Mouse (Mus musculus) forebrain, embryonic 10.5 days (tissue): Measurements from ENCODE around the gene Cldn9. TPM values are rescaled to one million over a fixed set of nuclear protein-coding genes. Genes with fewer than 3 reads are reported as not detected.

ENCODE experiments used
- DNase-seq: peaks from one replicate; pipeline ENCODE4 v3.0.0-alpha.2; 2017; ENCODE audit warnings: low spot score; ENCODE audit errors: extremely low spot score
- H3K27ac ChIP-seq: fragments of 300-500 bp; sonication (generic); 2 replicates; pipeline ENCODE4 v1.5.1; 2016; ENCODE audit warnings: mild to moderate bottlenecking
- H3K27me3 ChIP-seq: fragments of 300-500 bp; sonication (generic); 2 replicates; pipeline ENCODE4 v1.6.1; 2016; ENCODE audit warnings: mild to moderate bottlenecking; ENCODE audit not compliant: poor library complexity, severe bottlenecking
- H3K36me3 ChIP-seq: fragments of 300-500 bp; sonication (generic); replicated peaks from 2 replicates; pipeline ENCODE4 v1.6.1; 2016; ENCODE audit warnings: mild to moderate bottlenecking, moderate library complexity
- H3K4me1 ChIP-seq: fragments of 300-500 bp; sonication (generic); 2 replicates; pipeline ENCODE4 v1.6.1; 2016
- H3K4me3 ChIP-seq: fragments of 300-500 bp; sonication (generic); 2 replicates; pipeline ENCODE4 v1.5.1; 2016; ENCODE audit warnings: mild to moderate bottlenecking, moderate library complexity
- H3K9me3 ChIP-seq: fragments of 300-500 bp; sonication (generic); 2 replicates; pipeline ENCODE4 v1.6.1; 2016; ENCODE audit warnings: mild to moderate bottlenecking, moderate library complexity
- WGBS: fragments of 180-500 bp; shearing (Covaris S2); methylation state at CpG from one replicate; pipeline ENCODE4 v1.1.7; 2016; 5-methylcytosine and 5-hydroxymethylcytosine counted together
- polyA plus RNA-seq: library from polyadenylated mRNA; unstranded; fragments of >200 nt; fragmentation: Nextera tagmentation; extraction: Ambion mirVana; gene quantifications from 2 replicates; pipeline ENCODE4 v1.2.1, GENCODE M21; 2016

Gene Cldn9
- polyA plus RNA-seq, 1 experiment from 2014 or later: 10.1 TPM

- DNase-seq: no peak
- whole genome bisulfite sequencing: 83% methylated on average over 9 of the region's 9 CpGs
- Histone ChIP-seq H3K27me3 (peaks cover 55% of the 10 kb centered on the region), H3K4me3 (no peak overlapping the region), H3K36me3 (no peaks in the 10 kb centered on the region), H3K9me3 (no peaks in the 10 kb centered on the region), H3K27ac (no peak overlapping the region), H3K4me1 (peaks cover 25% of the 10 kb centered on the region)
Measured at GRCm38 (mm10) chr17:23703301-23703700, 19.5 kb upstream of the Cldn9 start.

- WGBS: 0% methylated on average over 25 of the region's 28 CpGs
- H3K27me3 ChIP-seq: peaks cover 71% of the 10 kb centered on the region
Measured at GRCm38 (mm10) chr17:23700079-23700478, 16.3 kb upstream of the Cldn9 start.

GRCm38 (mm10) chr17:23699131-23700077 lies 15.6 kb upstream of the Cldn9 start:
- H3K27ac ChIP-seq: peak overlapping the region; percentile 51; the same call in 1 of the 2 replicates
- no peak for DNase-seq

More at GRCm38 (mm10) chr17:23700079-23700478, 16.3 kb upstream of the Cldn9 start:
- H3K9me3 ChIP-seq: no peaks in the 10 kb centered on the region
- H3K27ac ChIP-seq: peak overlapping the region; percentile 51; the same call in 1 of the 2 replicates
- DNase-seq: peak; percentile 87
- H3K4me1 ChIP-seq: peaks cover 31% of the 10 kb centered on the region
- no peaks in the 10 kb centered on the region for H3K36me3 ChIP-seq
- peak overlapping the region; percentile 77 for H3K4me3 ChIP-seq

GRCm38 (mm10) chr17:23695801-23696200 lies 12.0 kb upstream of the Cldn9 start:
- 5% methylated on average over 3 of the region's 3 CpGs for WGBS
- H3K9me3 ChIP-seq: no peaks in the 10 kb centered on the region
- H3K36me3 ChIP-seq: no peaks in the 10 kb centered on the region
- peaks cover 32% of the 10 kb centered on the region for H3K4me1 ChIP-seq
- no peak overlapping the region for H3K4me3 ChIP-seq
- no peak overlapping the region for H3K27ac ChIP-seq
- DNase-seq: no peak
- H3K27me3 ChIP-seq: peaks cover 46% of the 10 kb centered on the region

More at GRCm38 (mm10) chr17:23699131-23700077, 15.6 kb upstream of the Cldn9 start:
- H3K9me3 ChIP-seq: no peaks in the 10 kb centered on the region
- H3K4me1 ChIP-seq: peaks cover 32% of the 10 kb centered on the region
- under 1% methylated on average over 88 of the region's 101 CpGs for WGBS
- H3K4me3 ChIP-seq: peak overlapping the region; percentile 77
- H3K36me3 ChIP-seq: no peaks in the 10 kb centered on the region
- H3K27me3 ChIP-seq: peaks cover 68% of the 10 kb centered on the region

GRCm38 (mm10) chr17:23694491-23694890 lies 10.7 kb upstream of the Cldn9 start:
- peaks cover 23% of the 10 kb centered on the region for H3K4me1 ChIP-seq

GRCm38 (mm10) chr17:23683226-23683625 lies 600 bp downstream of the Cldn9 start:
- Histone ChIP-seq H3K27ac (peak overlapping the region; percentile 66), H3K36me3 (no peaks in the 10 kb centered on the region), H3K27me3 (peaks cover 68% of the 10 kb centered on the region), H3K4me3 (peak overlapping the region; percentile 40), H3K9me3 (no peaks in the 10 kb centered on the region), H3K4me1 (peaks cover 42% of the 10 kb centered on the region)
- WGBS: 34% methylated on average over 15 of the region's 15 CpGs
- DNase-seq: no peak

More at GRCm38 (mm10) chr17:23694491-23694890, 10.7 kb upstream of the Cldn9 start:
- H3K9me3 ChIP-seq: no peaks in the 10 kb centered on the region
- 85% methylated on average over 1 of the region's 1 CpGs for WGBS
- H3K27me3 ChIP-seq: peaks cover 33% of the 10 kb centered on the region
- DNase-seq: no peak
- no peak overlapping the region for H3K4me3 ChIP-seq
- H3K27ac ChIP-seq: no peak overlapping the region
- H3K36me3 ChIP-seq: no peaks in the 10 kb centered on the region

- Histone ChIP-seq H3K27me3 (peaks cover 75% of the 10 kb centered on the region), H3K4me1 (peaks cover 45% of the 10 kb centered on the region), H3K9me3 (no peaks in the 10 kb centered on the region), H3K4me3 (peak overlapping the region; percentile 40), H3K27ac (no peak overlapping the region), H3K36me3 (no peaks in the 10 kb centered on the region)
- DNase-seq: no peak
- WGBS: 62% methylated on average over 3 of the region's 3 CpGs
Measured at GRCm38 (mm10) chr17:23682530-23682929, 1.3 kb downstream of the Cldn9 start.

- no peaks in the 10 kb centered on the region for H3K9me3 ChIP-seq
- H3K27me3 ChIP-seq: peaks cover 78% of the 10 kb centered on the region
- H3K4me3 ChIP-seq: 0 out of 2 replicates have a peak overlapping the region, but pooled peaks have one; percentile 1
- H3K27ac ChIP-seq: no peak overlapping the region
- WGBS: 71% methylated on average over 4 of the region's 4 CpGs
- no peaks in the 10 kb centered on the region for H3K36me3 ChIP-seq
- H3K4me1 ChIP-seq: peaks cover 50% of the 10 kb centered on the region
- no peak for DNase-seq
Measured at GRCm38 (mm10) chr17:23682092-23682491, 1.7 kb downstream of the Cldn9 start.

- Histone ChIP-seq H3K27me3 (peaks cover 88% of the 10 kb centered on the region), H3K36me3 (no peaks in the 10 kb centered on the region), H3K4me3 (no peak overlapping the region), H3K4me1 (peaks cover 60% of the 10 kb centered on the region), H3K27ac (no peak overlapping the region), H3K9me3 (no peaks in the 10 kb centered on the region)
- no peak for DNase-seq
- WGBS: 80% methylated on average over 10 of the region's 10 CpGs
Measured at GRCm38 (mm10) chr17:23681086-23681485, 2.7 kb downstream of the Cldn9 start.

GRCm38 (mm10) chr17:23680336-23680735 lies 3.5 kb downstream of the Cldn9 start:
- DNase-seq: no peak
- Histone ChIP-seq H3K27ac (no peak overlapping the region), H3K4me1 (peaks cover 67% of the 10 kb centered on the region), H3K4me3 (peak overlapping the region; percentile 44), H3K27me3 (peaks cover 96% of the 10 kb centered on the region), H3K36me3 (no peaks in the 10 kb centered on the region), H3K9me3 (no peaks in the 10 kb centered on the region)
- WGBS: 80% methylated on average over 9 of the region's 9 CpGs

GRCm38 (mm10) chr17:23679127-23679835 lies 4.5 kb downstream of the Cldn9 start, which contains the start of gene Cldn6:
Gene Cldn6, plus strand, starts transcription at chr17:23679249.
- Histone ChIP-seq H3K27ac (peak within 1 kb of the TSS; percentile 32; the same call in 1 of the 2 replicates), H3K9me3 (no peaks in the 10 kb centered on the region), H3K4me3 (peak within 1 kb of the TSS; percentile 44), H3K36me3 (no peaks in the 10 kb centered on the region), H3K27me3 (peaks cover 99% of the 10 kb centered on the region), H3K4me1 (peaks cover 71% of the 10 kb centered on the region)
- no peak for DNase-seq
- WGBS: 1% methylated on average over 38 of the region's 38 CpGs

GRCm38 (mm10) chr17:23677236-23677679 lies 6.6 kb downstream of the Cldn9 start, which contains the start of gene Tnfrsf12a:
Gene Tnfrsf12a, minus strand, starts transcription at chr17:23677468.
- Histone ChIP-seq H3K9me3 (no peaks in the 10 kb centered on the region), H3K4me3 (peak within 1 kb of the TSS; percentile 65), H3K4me1 (peaks cover 69% of the 10 kb centered on the region), H3K27ac (peak within 1 kb of the TSS; percentile 67), H3K36me3 (no peaks in the 10 kb centered on the region), H3K27me3 (peaks cover 81% of the 10 kb centered on the region)
- DNase-seq: peak; percentile 84
- under 1% methylated on average over 34 of the region's 34 CpGs for WGBS
